Mouse (Mus musculus): Measurements from ENCODE around the gene Ahsg.

The Ahsg gene

DNA sequence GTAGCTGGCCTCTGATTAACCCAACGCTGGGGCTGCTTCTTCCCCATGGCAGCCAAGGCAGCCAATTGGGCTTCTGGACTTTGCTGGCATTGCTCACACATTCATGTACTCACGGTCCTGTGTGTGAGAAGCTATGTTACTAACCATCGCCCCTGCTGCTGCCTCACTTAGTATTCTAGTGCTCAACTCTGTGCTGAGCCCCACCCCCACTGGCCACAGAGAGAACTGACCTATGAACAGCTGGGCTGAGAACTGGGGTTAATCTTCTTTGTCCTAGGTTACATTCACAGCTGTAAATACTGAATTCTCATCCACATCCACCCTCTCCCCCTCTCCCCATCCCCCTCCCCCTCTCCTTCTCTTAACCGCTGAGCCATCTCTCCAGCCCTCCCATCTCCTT is 2.2 kb upstream of the Ahsg start:
- no peak for DNase-seq

DNA sequence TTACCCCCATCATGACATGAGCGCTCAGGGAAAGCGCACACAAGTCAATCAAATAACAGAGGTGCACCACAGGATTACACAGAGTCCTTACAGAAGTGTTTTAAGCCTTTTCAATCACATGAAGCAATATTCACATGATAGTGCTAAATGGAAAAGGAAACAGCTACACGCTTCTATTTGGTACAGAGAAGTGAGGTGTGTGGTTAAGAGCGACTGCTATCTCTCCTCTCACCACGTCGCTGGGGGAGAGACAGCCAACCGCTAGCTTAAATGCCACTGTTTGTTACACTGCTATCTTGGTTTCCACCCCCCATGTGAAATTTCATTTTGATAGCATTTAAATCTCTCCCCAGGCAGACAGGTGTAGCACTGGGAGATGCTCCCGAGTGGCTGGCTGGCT is 1.4 kb upstream of the Ahsg start:
- DNase-seq = no peak

DNA sequence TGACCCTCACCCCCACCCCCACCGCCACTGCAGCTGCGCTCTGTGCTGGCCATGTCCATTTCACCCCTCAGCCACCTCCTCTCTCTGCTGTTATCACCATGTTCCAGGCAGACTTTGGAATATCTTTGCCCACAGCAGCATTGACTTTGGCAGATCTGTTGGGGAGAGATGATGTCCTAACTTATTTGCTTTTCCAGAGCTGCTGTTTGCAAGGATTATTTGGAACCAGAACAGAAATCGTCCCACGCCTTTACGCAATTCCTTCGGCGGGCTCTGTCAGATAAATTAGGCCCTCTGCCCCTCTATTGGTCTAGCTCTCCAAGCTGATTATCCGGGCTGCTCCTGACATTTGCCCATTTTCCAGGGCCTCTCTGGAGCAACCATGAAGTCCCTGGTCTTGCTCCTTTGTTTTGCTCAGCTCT is 667 bp downstream of the Ahsg start:
- no peak for DNase-seq

DNA sequence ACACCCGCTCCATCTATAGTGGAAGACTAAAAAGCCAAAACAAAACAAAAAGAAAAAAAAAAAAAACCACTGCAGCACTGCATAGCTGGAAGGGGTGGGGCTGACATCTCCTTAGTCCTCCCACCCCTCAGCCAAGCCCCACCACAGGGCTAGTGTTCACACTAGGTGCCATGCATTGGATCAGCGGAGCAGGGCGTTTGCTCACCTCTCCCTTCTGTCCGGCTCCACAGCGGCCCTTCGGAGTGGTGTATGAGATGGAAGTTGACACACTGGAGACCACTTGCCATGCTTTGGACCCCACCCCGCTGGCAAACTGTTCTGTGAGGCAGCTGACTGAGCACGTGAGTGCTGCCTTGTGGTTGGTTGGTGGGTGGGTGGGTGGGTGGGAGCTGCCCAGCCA is 3.0 kb downstream of the Ahsg start:
- DNase-seq = no peak

DNA sequence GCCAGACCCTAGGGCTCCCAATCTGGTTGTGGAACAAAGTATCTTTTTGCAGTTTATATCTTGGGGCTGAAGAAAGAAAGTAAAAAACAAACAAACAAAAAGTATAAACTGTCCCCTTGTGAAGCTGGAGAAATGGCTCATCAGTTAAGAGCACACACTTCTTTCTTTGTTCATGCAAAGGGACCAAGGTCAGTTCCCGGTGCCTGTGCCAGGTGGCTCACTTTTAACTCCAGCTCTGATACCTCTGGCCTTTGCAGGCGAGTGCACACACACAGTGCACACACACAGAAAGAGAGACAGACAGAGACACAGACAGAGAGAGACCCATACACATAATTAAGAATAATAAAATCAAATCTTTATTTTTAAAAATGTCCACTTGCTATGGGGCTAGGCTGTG is 5.5 kb downstream of the Ahsg start:
- no peak for DNase-seq

DNA sequence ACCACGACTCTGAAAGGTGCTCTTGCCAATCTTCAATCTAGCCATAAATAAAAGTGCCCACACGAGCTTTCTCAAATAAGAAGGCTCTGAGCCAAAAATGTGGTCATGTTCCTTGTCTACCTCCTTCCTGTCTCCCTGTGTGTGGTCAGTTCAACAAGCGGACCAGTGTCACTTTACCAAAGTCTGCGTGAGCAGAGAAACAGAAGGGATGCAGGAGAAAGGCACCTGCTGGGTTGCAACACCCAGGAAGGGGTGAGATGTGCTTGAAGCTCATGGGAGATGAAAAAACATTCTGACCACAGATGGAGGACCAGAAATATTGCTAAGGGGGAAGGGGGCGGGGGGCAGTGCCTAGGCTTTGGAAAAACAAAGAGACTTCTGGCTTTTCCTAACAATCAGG is 8.3 kb downstream of the Ahsg start:
- DNase-seq = no peak

DNA sequence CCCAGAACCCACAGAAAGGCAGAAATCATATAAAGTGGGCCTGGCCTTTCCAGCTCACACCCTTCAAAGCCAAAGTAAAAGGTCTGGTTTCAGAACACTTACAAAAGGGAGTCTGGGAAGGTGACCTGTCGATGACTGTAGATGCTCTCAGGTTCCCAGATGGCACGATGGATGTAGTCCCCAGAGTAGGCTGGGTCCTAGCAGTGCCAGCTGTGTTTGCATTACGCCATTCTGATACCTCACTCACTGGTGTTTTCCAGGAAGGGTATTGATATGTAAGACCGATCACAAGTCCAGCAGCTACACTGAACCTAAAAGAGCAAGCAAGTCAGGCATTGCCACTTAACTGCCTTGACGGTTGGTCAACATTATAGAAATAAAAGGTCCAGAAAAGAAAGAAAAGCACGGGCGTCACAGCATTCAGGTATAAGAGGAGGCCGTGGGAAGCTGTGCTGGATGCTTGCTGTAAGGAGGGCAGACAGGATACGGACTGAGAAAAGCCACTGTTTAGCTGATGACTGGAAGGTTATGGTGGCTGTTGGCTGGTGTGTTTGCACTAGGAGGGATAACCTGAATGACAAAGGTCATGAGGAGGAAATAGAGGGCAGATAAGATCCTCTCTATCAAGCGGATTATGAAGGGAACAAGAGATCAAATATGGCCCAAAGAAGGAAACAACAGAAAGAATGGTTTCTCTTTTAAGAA is 8.9 kb downstream of the Ahsg start:
- DNase-seq = no peak

DNA sequence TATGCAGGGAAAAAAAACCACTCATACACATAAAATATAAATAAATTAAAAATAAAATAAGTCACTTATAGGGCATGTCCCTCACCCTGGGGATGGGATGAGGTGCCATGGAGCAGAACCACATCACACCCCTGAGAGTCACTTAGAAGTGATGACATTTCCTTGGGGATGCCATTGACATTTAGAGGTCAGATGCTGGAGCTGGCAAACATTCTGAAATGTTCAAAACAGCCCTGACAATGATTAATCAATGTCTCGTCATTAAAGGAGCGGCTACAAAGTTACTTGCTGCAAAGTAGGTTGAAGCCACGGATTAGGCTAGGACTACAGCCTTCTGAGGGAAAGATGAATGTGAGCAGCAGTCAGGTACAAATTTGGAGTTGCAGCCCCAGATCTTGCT is 10.2 kb downstream of the Ahsg start:
- peak in 1 of 2 experiments; percentile 17 for DNase-seq

DNA sequence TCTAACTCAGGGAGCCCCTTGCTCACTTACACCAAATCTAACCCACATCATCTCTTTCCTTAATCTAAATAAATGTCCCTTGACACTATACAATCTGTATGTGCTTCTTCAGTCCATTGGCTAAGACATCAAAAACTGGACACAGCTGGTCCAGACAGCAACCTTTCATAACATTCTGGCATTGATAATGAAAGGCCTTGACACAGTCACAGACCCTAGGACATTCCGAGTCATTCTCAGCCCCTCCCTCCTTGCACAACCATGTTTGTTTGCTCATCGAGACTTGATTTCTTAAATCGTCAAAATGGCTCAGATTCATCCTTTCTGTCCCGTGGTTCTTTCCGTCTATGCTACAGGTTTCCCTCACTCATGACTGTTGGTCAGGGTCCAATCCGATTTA is 18.2 kb downstream of the Ahsg start:
- DNase-seq = no peak

DNA sequence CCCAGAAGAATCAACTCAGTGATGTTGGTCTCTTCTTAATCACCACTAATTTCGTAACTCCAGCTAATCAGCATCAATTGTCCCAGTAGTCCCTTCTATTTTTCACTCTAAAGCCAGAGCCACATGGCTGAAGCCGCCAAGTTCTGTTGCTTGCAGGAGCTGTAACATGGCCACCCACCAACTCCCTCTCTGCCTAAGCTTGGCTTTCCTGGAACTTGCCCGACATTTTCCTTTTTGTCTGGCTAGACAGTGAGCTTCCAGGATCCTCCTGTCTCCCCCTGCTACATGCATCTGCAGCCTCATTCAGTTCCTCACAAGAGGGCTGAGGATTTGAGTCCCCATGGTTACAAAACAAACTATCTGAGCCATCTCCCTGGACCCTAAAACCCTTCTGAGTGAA is 20.9 kb downstream of the Ahsg start:
- no peak for DNase-seq

DNA sequence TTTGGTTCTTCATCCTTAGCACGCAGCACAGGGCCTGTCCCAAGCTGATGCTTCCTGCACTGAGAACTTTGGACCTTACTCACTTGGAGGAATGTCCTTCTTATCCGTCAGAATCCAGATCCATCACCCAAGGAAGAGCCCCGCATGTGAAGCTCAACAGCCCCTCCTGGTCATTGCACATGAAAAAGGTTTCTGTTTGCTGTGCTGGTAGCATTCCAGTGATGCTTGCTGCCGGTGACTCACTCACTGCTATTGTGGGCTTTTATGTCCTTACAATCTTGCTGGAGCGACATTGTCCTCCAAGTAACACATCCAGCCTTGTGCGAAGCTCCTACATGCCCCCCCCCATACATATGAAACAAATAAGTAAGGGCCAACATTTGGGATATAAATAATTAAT is 21.8 kb downstream of the Ahsg start:
- DNase-seq = no peak

DNA sequence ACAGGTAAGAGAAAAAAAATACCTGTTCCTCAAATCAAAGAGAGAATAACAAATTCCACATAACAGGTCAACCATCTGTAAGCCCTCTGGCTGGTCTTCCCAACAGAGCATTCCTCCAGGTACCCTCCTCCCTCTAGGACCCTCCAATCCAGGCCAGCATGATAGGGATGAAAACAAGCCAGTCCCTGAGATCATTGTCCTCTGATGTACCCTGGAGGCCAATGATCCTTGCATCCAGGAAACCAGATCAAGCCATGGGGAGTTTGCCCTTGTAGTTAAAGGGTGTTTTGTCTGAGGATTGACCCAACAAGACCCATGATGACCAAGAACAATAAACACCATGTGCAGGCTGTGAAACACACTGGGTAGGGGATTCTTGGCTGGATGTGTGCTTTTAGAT is 23.2 kb downstream of the Ahsg start:
- no peak for DNase-seq

DNA sequence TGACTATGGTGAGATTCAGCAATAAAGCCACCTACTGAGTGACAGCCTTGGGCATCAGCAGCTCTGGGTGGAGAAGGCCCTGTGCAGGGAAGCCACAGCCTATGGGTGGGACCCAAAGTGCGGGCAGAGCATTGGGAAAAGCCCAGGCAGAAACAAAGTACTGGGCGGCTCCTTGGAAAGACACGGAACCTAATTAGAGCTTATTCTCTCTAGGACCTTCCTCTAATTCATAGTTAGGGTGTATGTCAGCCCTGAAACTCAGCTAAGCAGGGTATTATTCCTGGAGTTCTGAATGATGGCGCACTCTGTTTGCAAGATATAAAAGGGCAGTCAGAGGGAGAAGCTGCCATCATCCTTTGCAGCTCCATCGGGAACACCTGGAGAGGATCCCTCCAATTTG is 27.0 kb downstream of the Ahsg start, which contains the start of gene Fetub:
Gene Fetub, plus strand, starts transcription at position 301 of the 400 bp plus-strand sequence.
- DNase-seq = no peak

DNA sequence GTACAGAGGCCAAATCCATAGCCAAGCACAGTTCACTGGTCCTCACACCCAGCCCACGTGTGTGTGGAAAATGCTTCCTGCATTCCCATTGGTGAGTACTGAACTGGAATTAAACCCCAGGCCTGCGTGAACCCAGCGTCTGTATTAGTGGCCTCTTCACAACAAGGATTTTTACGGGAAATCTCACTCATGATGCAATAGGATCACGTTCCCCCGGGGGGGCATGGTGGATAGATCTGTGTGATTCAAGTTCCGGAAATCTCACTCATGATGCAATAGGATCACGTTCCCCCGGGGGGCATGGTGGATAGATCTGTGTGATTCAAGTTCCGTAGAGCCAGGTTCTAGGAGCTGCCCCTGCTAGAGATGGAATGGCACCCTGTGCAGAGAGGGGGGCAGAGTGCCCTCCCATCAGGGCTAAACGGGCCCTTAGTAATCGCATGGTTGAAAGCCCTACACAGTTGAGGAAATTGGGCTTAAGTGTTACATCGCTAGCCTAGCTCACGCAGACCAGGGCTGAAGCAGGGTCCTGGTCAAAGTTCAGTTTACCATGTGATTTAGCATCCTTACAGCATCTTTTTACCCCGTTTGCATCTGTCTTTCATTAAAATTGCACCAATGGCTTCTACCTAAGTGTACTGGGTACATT is 27.7 kb downstream of the Ahsg start:
- no peak for DNase-seq

DNA sequence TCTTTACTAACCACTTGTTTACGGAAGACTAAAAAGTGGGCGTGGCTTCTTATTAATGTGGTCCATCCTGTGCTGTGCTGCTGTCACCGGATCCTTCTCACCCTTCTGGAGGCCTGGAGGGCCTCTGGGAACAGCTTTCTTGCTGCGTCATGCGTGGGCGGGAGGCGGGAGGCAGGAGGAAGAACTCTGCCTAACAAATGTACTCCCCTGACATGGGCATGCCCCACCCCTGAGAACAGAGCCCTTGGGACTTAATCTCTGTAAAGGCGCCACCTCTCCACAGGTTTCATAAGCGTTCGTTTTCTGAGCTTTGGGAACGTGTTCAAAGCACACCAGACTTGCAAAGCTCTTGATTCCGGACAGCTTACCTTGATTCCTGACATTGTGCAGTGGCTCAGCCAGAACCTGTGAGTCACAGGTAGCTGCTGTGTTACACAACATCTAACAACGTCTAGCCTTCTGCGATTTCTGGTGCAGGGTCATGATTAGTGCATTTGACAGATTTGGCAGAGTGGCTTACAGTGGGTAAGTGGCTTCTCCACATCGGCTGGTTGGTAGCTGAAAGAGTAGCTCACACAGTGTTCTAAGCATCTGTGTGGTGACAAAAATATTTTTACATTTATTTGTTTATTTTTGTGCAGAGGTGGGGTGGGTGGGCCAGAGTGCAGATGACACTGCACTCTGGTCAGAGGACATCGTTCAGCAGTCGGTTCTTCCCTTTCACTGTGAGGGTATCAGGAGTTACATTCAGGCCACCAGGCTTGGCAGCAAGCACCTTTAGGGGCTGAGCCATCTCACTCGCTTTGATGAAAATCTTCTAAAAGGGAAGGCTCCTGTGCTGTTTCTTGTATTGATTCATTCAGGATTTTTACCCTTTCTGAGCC is 29.1 kb downstream of the Ahsg start:
- peak; percentile 13 for DNase-seq

DNA sequence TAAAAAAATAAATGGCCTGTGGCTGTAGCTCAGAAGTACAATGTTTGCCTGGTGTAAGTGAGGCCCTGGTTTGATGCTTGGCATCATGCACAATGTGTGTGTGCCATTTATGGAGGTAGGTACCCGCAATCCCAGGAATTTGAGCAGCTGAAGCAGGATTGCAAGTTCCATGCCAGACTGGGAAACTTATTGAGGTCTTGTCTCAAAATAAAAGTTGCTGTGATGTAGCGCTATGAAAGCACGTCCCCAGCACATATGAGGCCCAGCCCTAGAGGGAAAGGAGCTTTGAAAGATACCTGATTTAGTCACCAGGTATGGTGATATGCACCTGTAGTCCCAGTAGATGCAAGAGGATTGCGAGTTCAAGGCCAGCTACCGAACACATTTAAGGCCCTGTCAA is 30.7 kb downstream of the Ahsg start:
- DNase-seq = no peak

DNA sequence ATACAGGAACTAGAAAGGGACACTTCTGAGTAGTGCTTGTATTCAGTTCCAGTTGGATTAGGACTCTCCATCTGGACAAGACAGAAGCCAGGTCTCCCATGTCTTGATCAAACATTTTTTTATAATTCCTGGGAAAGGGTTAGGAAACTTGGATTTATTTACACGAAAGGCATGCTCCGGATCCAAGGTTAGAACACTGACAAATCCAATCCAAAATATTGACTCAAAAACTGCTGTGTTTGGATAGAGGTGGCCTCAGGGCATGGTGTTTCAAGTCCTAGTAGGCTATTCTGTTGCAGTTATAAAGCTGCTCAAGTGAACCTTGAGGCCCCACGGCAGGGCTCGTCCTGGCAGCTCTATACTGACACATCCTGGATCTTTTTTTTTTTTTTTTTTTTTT is 31.4 kb downstream of the Ahsg start:
- DNase-seq = no peak

DNA sequence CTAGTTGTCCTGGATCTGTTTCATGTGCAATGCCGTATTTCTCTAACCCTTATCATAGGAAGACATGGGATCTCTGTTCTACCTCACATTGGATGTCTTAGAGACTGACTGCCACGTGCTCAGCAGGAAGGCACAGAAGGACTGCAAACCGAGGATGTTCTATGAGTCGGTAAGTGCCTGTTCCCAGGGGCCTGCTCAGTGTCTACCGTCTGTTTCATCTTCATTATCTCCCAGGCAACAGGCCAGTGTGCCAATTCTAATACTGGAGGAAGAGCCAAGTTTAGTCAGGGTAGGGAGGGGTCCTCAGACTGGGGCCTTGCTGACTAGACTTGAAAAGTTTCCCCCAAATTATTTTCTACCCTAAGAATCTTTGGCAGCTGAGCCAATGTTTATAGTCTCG is 38.5 kb downstream of the Ahsg start:
- no peak for DNase-seq

DNA sequence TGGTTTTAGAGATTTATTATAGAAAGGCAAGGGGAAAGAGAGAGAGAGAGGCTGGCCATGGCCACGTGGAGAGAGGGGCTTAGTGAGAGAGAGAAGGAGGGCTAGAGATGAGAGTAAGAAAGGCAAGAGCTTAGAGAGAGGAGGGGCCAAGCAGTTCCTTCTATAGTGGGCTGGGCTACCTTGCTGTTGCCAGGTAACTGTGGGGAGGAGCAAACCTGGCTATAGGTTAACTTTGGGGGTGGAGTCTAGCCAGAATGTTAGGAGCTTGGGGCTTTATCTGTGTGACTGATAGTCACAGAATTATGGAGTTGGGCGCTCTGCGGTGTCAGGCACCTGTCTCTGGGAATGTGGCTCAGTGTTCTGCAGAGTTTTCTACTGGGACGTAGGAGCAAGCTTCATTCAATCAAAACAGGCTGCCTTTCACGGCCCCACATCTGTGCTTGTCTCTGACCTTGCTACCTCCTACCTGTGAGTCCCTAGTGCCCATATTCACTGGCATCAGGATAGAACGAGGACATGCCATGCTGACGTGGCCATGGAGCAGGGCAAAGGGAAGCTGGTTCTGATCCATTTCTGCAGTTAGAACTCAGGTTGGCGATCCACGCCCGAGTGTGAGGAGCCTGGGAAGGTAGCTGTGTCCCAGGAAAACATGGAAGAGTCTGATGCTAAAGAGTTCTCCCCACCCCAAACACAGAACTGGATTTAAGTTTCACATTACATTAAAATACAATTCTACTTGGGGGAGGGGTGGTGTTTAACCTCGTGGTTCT is 40.5 kb downstream of the Ahsg start:
- DNase-seq = no peak

DNA sequence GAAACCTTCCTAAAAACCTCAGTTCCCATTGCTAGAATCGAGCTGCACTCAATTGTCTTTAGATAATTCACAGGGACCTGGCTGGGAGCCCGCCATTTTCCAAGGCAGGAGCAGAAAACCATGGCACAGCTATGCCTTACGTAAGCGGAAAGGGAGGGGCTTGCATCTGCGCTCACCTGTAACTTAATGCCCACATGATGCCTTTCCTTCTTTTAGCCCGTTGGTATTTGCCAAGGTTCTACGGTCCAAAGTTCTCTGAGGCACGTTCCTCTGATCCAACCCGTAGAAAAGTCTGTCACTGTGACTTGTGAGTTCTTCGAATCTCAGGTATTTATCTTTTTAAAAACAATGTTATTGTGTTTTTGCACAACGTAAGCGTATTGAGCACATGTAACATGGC is 46.6 kb downstream of the Ahsg start:
- DNase-seq = peak; percentile 32 to 53

DNA sequence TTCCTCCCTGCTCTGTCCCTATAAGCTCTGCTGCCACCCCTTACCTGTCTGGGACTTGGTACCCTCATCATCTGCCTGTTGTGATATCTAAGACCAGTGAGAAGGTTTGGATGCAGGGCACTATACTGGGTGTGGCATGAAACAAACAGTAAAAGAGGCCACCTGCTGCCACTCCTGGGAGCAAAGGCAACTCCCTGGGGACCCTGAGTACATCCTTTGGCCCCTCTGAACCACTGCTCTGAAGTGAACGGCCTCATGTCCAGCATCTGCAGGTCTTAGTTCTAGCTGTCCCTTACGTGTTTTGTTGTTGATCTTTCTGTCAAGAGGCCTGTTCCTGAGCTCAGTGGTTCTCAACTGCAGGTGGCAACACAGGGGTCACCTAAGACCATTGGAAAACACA is 47.5 kb downstream of the Ahsg start:
- DNase-seq = no peak

DNA sequence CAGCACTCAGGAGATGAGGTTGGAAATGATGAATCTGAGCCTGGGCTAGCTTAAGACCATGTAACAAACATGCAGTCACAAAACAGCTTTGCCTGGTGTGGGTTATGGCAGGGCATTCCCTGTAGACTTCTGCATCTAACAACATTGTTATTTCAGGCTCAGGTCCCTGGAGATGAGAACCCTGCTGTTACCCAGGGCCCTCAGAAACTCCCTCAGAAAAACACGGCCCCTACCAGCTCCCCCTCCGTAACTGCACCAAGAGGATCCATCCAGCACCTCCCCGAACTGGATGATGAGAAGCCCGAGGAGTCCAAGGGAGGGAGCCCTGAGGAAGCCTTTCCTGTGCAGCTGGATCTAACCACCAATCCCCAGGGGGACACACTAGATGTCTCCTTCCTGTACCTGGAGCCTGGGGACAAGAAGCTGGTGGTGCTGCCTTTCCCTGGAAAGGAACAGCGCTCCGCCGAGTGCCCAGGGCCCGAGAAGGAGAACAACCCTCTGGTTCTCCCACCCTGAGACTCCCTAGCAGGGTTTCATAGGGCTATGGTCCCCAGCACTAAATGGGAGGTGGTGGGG is 48.1 kb downstream of the Ahsg start:
- no peak for DNase-seq

Data from kidney, postnatal 36 days (tissue).